Mouse (Mus musculus) midbrain, embryonic 12.5 days (tissue): ENCODE measurements around the gene Gm42715. TPM values are rescaled to one million over a fixed set of nuclear protein-coding genes. Genes with fewer than 3 reads are reported as not detected.

ENCODE experiments used
- ATAC-seq: fragments of 200-750 bp; cut with Nextera tagmentation; 2 replicates; pipeline ENCODE4 v1.8.0; 2017; ENCODE audit warnings: low read depth, moderate TSS enrichment, moderate library complexity; ENCODE audit not compliant: low FRiP score
- H3K27ac ChIP-seq: fragments of 300-500 bp; sonication (generic); replicated peaks from 2 replicates; pipeline ENCODE4 v1.5.1; 2016; ENCODE audit warnings: mild to moderate bottlenecking
- H3K27me3 ChIP-seq: fragments of 300-500 bp; sonication (generic); 2 replicates; pipeline ENCODE4 v1.6.1; 2016; ENCODE audit warnings: mild to moderate bottlenecking
- H3K36me3 ChIP-seq: fragments of 300-500 bp; sonication (generic); 2 replicates; pipeline ENCODE4 v1.6.1; 2016
- H3K4me1 ChIP-seq: fragments of 300-500 bp; sonication (generic); 2 replicates; pipeline ENCODE4 v1.6.1; 2016
- H3K4me2 ChIP-seq: fragments of 300-500 bp; sonication (generic); replicated peaks from 2 replicates; pipeline ENCODE4 v1.6.1; 2016; ENCODE audit warnings: mild to moderate bottlenecking, moderate library complexity
- H3K4me3 ChIP-seq: fragments of 300-500 bp; sonication (generic); 2 replicates; pipeline ENCODE4 v1.5.1; 2016; ENCODE audit warnings: mild to moderate bottlenecking
- H3K9ac ChIP-seq: fragments of 300-500 bp; sonication (generic); replicated peaks from 2 replicates; pipeline ENCODE4 v1.6.1; 2016; ENCODE audit warnings: mild to moderate bottlenecking, moderate library complexity
- H3K9me3 ChIP-seq: fragments of 300-500 bp; sonication (generic); 2 replicates; pipeline ENCODE4 v1.6.1; 2016; ENCODE audit warnings: mild to moderate bottlenecking
- WGBS: fragments of 180-500 bp; shearing (Covaris S2); methylation state at CpG from one replicate; pipeline ENCODE4 v1.1.7; 2016; 5-methylcytosine and 5-hydroxymethylcytosine counted together
- polyA plus RNA-seq: library from polyadenylated mRNA; unstranded; fragments of >200 nt; fragmentation: Nextera tagmentation; extraction: Ambion mirVana; gene quantifications from 2 replicates; pipeline ENCODE4 v1.2.1, GENCODE M21; 2016

Gm42715 gene
- polyA plus RNA-seq, 1 experiment from 2014 or later: 19.4 TPM

- H3K27ac ChIP-seq: peak overlapping the region; percentile 83; the same call in 1 of the 2 replicates
- H3K36me3 ChIP-seq: peaks cover 55% of the 10 kb centered on the region
- WGBS: 5% methylated on average over 29 of the region's 29 CpGs
- no peak for ATAC-seq
- peak overlapping the region; percentile 83 for H3K9ac ChIP-seq
- peaks cover 16% of the 10 kb centered on the region for H3K4me1 ChIP-seq
- H3K9me3 ChIP-seq: no peaks in the 10 kb centered on the region
- H3K4me2 ChIP-seq: peak overlapping the region; percentile 83
- no peaks in the 10 kb centered on the region for H3K27me3 ChIP-seq
- H3K4me3 ChIP-seq: peak overlapping the region; percentile 89
Measured at GRCm38 (mm10) chr7:127588901-127589300, 69.5 kb downstream of the Gm42715 start.

DNA sequence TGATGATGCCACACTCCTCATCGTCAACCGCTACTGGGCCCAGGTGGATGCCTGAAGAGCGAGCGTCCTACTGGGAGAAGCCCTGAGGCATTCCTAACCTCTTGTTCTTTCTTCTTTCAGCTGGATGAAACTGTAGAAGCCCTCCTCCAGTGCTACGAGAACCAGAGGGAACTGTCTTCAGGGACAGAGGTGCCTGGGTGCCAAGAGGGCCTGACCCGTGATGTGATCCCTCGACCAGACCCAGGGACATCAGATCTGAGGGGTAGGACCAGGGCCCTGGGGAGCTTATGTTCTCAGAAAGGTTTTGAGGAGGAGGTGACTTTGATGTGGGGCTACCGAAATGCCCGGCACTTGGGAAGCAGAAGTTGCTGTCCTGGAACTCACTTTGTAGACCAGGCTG lies 70.3 kb downstream of the Gm42715 start:
- no peak for ATAC-seq
- Histone ChIP-seq H3K27ac (no peak overlapping the region), H3K9ac (peak overlapping the region; percentile 83; the same call in 1 of the 2 replicates), H3K4me3 (peak overlapping the region; percentile 89; the same call in 1 of the 2 replicates), H3K27me3 (no peaks in the 10 kb centered on the region), H3K4me1 (peaks cover 16% of the 10 kb centered on the region), H3K4me2 (peak overlapping the region; percentile 83), H3K9me3 (no peaks in the 10 kb centered on the region), H3K36me3 (peaks cover 55% of the 10 kb centered on the region)
- 90% methylated on average over 9 of the region's 9 CpGs for WGBS

DNA sequence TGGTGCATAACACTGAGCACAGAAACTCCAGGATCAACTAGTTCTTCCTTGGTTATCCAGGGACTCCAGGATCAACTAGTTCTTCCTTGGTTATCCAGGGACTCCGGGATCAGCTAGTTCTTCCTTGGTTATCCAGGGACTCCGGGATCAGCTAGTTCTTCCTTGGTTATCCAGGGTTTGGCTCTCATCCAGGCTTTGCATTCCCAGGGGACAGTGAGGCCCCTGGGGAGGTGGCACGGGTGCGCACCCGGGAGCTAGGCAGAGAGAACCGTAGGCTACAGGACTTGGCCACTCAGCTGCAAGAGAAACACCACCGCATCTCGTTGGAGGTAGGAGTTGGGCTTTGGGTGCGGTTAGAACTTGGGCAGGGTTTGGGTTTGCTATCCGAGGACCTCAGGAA lies 71.7 kb downstream of the Gm42715 start:
- H3K9ac ChIP-seq: no peak overlapping the region

DNA sequence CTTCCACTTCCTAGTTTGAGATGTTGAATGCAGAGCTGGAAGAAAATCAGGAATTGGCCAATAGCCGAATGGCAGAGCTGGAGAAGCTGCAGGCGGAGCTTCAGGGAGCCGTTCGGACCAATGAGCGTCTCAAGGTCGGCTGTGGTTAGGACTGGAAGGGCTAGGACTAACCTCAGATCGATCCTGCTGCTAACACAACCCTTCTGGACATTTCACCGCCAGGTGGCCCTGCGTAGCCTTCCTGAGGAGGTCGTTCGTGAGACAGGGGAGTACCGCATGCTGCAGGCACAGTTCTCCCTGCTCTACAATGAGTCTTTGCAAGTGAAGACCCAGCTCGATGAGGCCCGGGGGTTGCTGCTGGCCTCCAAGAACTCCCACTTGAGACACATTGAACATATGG lies 73.2 kb downstream of the Gm42715 start:
- ATAC-seq: no peak
- H3K36me3 ChIP-seq: peaks cover 77% of the 10 kb centered on the region
- no peak overlapping the region for H3K9ac ChIP-seq
- H3K27me3 ChIP-seq: no peaks in the 10 kb centered on the region
- H3K4me2 ChIP-seq: no peak overlapping the region
- peaks cover 9% of the 10 kb centered on the region for H3K4me1 ChIP-seq
- H3K9me3 ChIP-seq: no peaks in the 10 kb centered on the region
- WGBS: 92% methylated on average over 14 of the region's 14 CpGs
- no peak overlapping the region for H3K4me3 ChIP-seq
- H3K27ac ChIP-seq: no peak overlapping the region

More for the DNA sequence above, 71.7 kb downstream of the Gm42715 start:
- 96% methylated on average over 10 of the region's 10 CpGs for WGBS
- Histone ChIP-seq H3K36me3 (peaks cover 62% of the 10 kb centered on the region), H3K9me3 (no peaks in the 10 kb centered on the region), H3K27me3 (no peaks in the 10 kb centered on the region), H3K4me2 (no peak overlapping the region), H3K4me3 (no peak overlapping the region), H3K4me1 (peaks cover 16% of the 10 kb centered on the region), H3K27ac (no peak overlapping the region)
- ATAC-seq: no peak

DNA sequence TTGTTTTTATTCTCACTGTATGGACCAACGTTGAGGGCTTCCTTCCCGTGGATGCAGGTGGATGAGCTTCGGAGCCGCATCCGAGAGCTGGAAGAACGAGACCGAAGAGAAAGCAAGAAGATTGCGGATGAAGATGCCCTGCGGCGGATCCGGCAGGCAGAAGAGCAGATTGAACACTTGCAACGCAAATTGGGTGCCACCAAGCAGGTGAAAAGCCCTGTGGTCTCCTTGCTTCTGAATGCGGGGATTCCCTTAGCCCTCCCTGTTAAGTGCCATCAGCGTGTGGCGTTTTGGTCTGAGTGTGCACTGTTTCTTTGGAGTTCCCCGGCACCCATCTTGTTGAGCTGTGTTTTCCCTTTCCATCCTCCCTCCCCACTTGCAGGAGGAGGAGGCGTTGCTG lies 77.4 kb downstream of the Gm42715 start:
- 95% methylated on average over 17 of the region's 17 CpGs for WGBS
- no peaks in the 10 kb centered on the region for H3K9me3 ChIP-seq
- H3K4me1 ChIP-seq: no peaks in the 10 kb centered on the region
- H3K4me2 ChIP-seq: no peak overlapping the region
- no peak overlapping the region for H3K9ac ChIP-seq
- H3K4me3 ChIP-seq: no peak overlapping the region
- H3K36me3 ChIP-seq: peaks cover 100% of the 10 kb centered on the region
- ATAC-seq: no peak
- H3K27me3 ChIP-seq: no peaks in the 10 kb centered on the region
- no peak overlapping the region for H3K27ac ChIP-seq

DNA sequence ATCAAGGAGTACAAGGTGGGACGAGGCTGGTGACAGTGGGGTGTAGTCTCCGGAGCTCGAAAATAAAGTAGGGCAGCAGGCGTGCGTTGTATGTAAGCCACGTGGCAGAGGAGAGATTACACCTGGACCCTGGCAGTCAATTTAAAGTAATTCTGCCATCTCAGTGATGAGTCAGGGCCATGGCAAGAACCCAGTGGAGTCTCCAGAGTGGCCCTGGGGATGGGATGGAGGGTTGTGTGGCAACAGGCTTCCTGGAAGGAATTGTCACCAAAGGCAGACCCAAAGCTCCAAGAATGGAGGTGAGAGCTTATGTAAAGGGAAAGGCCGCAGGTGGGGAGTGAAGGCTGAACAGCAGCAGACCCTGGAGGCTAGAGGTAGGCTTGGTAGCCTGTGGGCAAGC lies 81.2 kb downstream of the Gm42715 start:
- Histone ChIP-seq H3K36me3 (peaks cover 95% of the 10 kb centered on the region), H3K27ac (no peak overlapping the region), H3K4me1 (no peaks in the 10 kb centered on the region), H3K4me2 (no peak overlapping the region), H3K27me3 (no peaks in the 10 kb centered on the region), H3K9ac (no peak overlapping the region), H3K4me3 (no peak overlapping the region), H3K9me3 (no peaks in the 10 kb centered on the region)
- no peak for ATAC-seq
- 98% methylated on average over 7 of the region's 7 CpGs for WGBS

DNA sequence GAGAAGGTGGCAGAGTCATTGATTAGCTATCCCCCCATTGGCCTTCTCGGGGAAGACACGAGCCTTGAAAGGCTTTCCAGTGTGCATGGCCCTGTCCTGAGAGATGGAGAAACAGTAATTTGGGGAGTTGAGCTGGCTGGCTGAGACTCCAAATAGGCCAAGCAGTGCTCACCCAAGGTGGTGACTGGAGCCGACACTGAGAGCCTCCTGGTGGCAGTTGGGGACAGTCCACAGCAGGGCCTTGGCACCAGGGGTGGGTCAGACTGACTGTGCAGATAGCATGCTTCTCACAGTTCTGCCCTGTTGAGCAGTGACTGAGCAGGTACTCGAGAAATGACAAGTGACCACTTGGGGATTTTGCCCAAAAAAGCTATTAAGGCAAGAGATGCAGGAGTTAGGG lies 82.4 kb downstream of the Gm42715 start:
- H3K9ac ChIP-seq: no peak overlapping the region
- no peaks in the 10 kb centered on the region for H3K9me3 ChIP-seq
- H3K4me3 ChIP-seq: no peak overlapping the region
- H3K27ac ChIP-seq: no peak overlapping the region
- H3K4me1 ChIP-seq: no peaks in the 10 kb centered on the region
- no peak overlapping the region for H3K4me2 ChIP-seq
- H3K27me3 ChIP-seq: no peaks in the 10 kb centered on the region
- WGBS: 82% methylated on average over 4 of the region's 4 CpGs
- ATAC-seq: no peak
- peaks cover 90% of the 10 kb centered on the region for H3K36me3 ChIP-seq

DNA sequence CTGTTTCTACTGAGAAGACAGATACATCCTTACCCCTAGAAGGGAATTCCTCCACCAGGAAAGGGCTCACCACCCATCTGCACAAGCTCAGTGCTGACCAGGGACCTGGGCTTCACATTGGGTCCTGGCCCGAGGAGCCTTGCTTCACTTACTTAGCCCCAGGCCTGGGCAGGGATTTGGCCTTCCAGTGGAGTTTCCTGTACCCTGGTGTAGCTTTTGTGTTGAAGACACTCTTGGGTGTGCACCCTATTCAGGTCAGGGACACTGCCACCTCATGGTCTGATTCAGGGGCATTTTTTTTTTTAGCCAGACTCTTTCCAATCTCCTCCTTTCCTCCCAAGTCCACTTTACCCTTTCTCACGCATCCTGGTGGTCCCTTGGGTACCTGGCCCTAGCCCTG lies 83.5 kb downstream of the Gm42715 start:
- 88% methylated on average over 2 of the region's 2 CpGs for WGBS
- no peak for ATAC-seq

DNA sequence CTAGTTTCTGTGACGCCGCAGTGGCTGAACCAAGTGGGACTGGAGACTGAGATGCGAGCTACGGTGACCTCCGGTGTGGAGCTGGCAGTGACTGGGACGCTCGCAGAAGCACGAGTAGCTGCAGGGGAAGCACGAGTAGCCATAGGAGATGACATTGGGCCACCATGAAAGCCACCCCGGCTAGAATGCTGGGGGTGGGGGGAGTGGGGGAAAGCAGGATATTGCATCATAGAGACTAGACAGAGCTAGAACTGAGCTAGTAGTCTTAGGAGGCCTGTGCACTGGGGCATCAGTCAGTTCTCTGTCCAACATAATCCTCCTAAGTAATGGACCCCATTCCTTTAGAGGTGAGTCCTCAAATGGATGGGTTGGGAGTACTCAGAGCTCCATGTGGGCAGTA lies 84.9 kb downstream of the Gm42715 start:
- Histone ChIP-seq H3K4me1 (no peaks in the 10 kb centered on the region), H3K9ac (no peak overlapping the region), H3K4me2 (no peak overlapping the region), H3K4me3 (no peak overlapping the region), H3K9me3 (no peaks in the 10 kb centered on the region), H3K27me3 (no peaks in the 10 kb centered on the region), H3K27ac (no peak overlapping the region), H3K36me3 (peaks cover 90% of the 10 kb centered on the region)
- no peak for ATAC-seq
- 94% methylated on average over 10 of the region's 10 CpGs for WGBS

More for the DNA sequence above, 83.5 kb downstream of the Gm42715 start:
- Histone ChIP-seq H3K36me3 (peaks cover 90% of the 10 kb centered on the region), H3K4me3 (no peak overlapping the region), H3K9ac (no peak overlapping the region), H3K27me3 (no peaks in the 10 kb centered on the region), H3K9me3 (no peaks in the 10 kb centered on the region), H3K4me2 (no peak overlapping the region), H3K27ac (no peak overlapping the region), H3K4me1 (no peaks in the 10 kb centered on the region)

DNA sequence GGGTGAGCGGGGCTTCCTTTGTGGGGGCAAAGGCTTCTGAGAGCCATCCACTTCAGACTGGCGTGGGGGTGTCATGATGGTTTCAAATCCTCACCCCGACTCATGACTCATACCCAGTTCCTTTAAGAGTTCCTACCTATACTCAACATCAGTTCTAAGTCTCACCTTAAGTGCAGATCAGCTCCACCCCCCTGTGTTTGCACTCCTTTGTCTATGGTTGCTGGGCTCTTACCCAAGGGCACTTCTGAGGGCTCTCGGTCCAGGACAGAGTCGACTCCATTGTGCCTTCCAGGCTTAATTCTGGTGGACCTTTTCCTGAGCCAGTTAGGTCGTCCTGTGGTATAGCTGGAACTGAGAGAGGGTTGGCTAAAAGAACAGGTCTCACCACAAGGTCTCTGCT lies 87.8 kb downstream of the Gm42715 start:
- Histone ChIP-seq H3K27me3 (no peaks in the 10 kb centered on the region), H3K36me3 (peaks cover 90% of the 10 kb centered on the region), H3K9me3 (no peaks in the 10 kb centered on the region), H3K4me2 (no peak overlapping the region), H3K4me3 (no peak overlapping the region), H3K4me1 (no peaks in the 10 kb centered on the region), H3K9ac (no peak overlapping the region), H3K27ac (no peak overlapping the region)
- 87% methylated on average over 6 of the region's 6 CpGs for WGBS
- no peak for ATAC-seq

DNA sequence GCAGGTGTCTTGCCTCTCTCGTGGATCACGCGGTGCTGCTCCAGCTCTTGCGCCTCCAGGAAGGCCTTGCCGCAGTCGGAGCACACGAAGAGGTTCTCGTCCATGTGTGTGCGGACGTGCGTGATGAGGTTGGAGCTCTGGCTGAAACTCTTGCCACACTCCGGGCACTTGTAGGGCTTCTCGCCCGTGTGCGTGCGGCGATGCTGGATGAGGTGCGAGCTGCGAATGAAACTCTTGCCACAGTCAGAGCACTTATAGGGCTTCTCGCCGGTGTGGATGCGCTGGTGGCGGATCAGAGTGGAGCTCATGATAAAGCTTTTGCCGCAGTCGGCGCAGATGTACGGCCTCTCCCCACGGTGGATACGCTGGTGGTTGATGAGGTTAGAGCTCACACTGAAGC lies 91.6 kb downstream of the Gm42715 start:
- H3K9ac ChIP-seq: no peak overlapping the region
- WGBS: 96% methylated on average over 29 of the region's 29 CpGs
- ATAC-seq: no peak
- no peak overlapping the region for H3K4me2 ChIP-seq
- H3K27me3 ChIP-seq: no peaks in the 10 kb centered on the region
- H3K9me3 ChIP-seq: no peaks in the 10 kb centered on the region
- H3K27ac ChIP-seq: no peak overlapping the region
- H3K4me3 ChIP-seq: no peak overlapping the region
- H3K4me1 ChIP-seq: peaks cover 15% of the 10 kb centered on the region
- peaks cover 67% of the 10 kb centered on the region for H3K36me3 ChIP-seq

GRCm38 (mm10) chr7:127611561-127611960 lies 92.2 kb downstream of the Gm42715 start:
- Histone ChIP-seq H3K4me2 (no peak overlapping the region), H3K4me1 (peaks cover 20% of the 10 kb centered on the region), H3K9ac (no peak overlapping the region), H3K4me3 (no peak overlapping the region), H3K27ac (no peak overlapping the region), H3K9me3 (no peaks in the 10 kb centered on the region), H3K27me3 (no peaks in the 10 kb centered on the region), H3K36me3 (peaks cover 63% of the 10 kb centered on the region)
- WGBS: 97% methylated on average over 26 of the region's 26 CpGs
- no peak for ATAC-seq

GRCm38 (mm10) chr7:127613501-127613900 lies 94.1 kb downstream of the Gm42715 start:
- WGBS: 86% methylated on average over 8 of the region's 8 CpGs

More at GRCm38 (mm10) chr7:127613501-127613900, 94.1 kb downstream of the Gm42715 start:
- ATAC-seq: no peak
- Histone ChIP-seq H3K4me2 (peak overlapping the region; percentile 85), H3K9ac (peak overlapping the region; percentile 99), H3K4me1 (peaks cover 29% of the 10 kb centered on the region), H3K36me3 (peaks cover 44% of the 10 kb centered on the region), H3K9me3 (no peaks in the 10 kb centered on the region), H3K27ac (no peak overlapping the region), H3K27me3 (no peaks in the 10 kb centered on the region), H3K4me3 (peak overlapping the region; percentile 84; the same call in 1 of the 2 replicates)
